Comparison of ENCODE assay signal across 8 mouse cellular contexts in the genomic region with DNA sequence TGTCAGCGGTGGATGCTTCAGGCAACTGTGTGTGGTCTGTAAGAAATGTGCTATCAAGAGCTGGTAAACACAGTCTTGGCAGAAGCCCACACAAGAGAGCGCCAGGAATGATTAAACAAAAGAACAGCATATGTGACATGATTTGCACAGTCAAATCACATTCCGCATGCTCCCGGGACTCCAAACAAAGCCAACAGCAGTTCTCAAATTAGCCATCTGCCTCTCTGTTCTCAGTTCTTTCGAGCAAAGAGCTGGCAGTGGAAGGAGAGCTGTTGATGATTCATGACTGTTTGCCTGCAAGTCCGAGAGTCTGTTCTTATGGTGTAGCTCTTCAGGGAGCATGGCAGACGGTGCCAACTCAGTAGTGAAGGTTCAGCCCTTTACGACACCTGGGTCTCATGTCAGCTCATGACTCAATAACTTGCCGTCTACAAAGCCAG. TPM values are rescaled to one million over a fixed set of nuclear protein-coding genes. Genes with fewer than 3 reads are reported as not detected.
DNase-seq lines count a peak whose midpoint lies in the region; ATAC-seq lines count a peak whose summit lies in the region.

No protein-coding gene starts in this region.

- H3K4me3 ChIP-seq in forebrain, embryonic 15.5 days: no peak overlapping the region
- no peak overlapping the region for H3K4me3 ChIP-seq in lung, embryonic 15.5 days

- no peaks in the 10 kb centered on the region; the same call in 1 of the 2 replicates for H3K27me3 ChIP-seq in forebrain, embryonic 15.5 days
- H3K27me3 ChIP-seq in lung, embryonic 15.5 days: no peaks in the 10 kb centered on the region

- 10% methylated on average over 9 of the region's 9 CpGs for WGBS in forebrain, embryonic 15.5 days
- 18% methylated on average over 9 of the region's 9 CpGs for WGBS in lung, embryonic 15.5 days

- ATAC-seq in forebrain, embryonic 15.5 days (replicated peaks): peak; percentile 94
- ATAC-seq in lung, embryonic 15.5 days (ENCODE audit: borderline replicate concordance, extremely low read depth, low FRiP score, low TSS enrichment): peak; percentile 76; the same call in 1 of the 2 replicates

- peaks cover 18% of the 10 kb centered on the region for H3K4me1 ChIP-seq in forebrain, embryonic 15.5 days
- H3K4me1 ChIP-seq in lung, embryonic 15.5 days: peaks cover 22% of the 10 kb centered on the region

- H3K9me3 ChIP-seq in forebrain, embryonic 15.5 days: no peaks in the 10 kb centered on the region
- H3K9me3 ChIP-seq in lung, embryonic 15.5 days: no peaks in the 10 kb centered on the region

- H3K4me2 ChIP-seq in forebrain, embryonic 15.5 days (replicated peaks): peak overlapping the region; percentile 2
- H3K4me2 ChIP-seq in lung, embryonic 15.5 days: no peak overlapping the region

- H3K9ac ChIP-seq in forebrain, embryonic 15.5 days (replicated peaks): no peak overlapping the region
- no peak overlapping the region for H3K9ac ChIP-seq in lung, embryonic 15.5 days

- H3K36me3 ChIP-seq in forebrain, embryonic 15.5 days: no peaks in the 10 kb centered on the region
- 0 out of 2 replicates have a peak, but pooled peaks cover 12% of the 10 kb centered on the region for H3K36me3 ChIP-seq in lung, embryonic 15.5 days

- peak; percentile 50 for DNase-seq in urinary bladder, postnatal 14 days (ENCODE audit: low spot score)
- DNase-seq in urinary bladder, adult 2 months (ENCODE audit: low spot score): no peak
- DNase-seq in kidney, postnatal 10 days: peak; percentile 69
- DNase-seq in right cerebral cortex, adult 2 months (ENCODE audit: low spot score in 2 of 2): peak; percentile 79 to 84
- DNase-seq in T-cell, adult 2 months (ENCODE audit: low spot score): no peak
- no peak for DNase-seq in spleen, adult 12 weeks (ENCODE audit: low spot score)

- peak overlapping the region; percentile 84 for H3K27ac ChIP-seq in forebrain, embryonic 15.5 days (replicated peaks)
- H3K27ac ChIP-seq in lung, embryonic 15.5 days: peak overlapping the region; percentile 63

RNA-seq across cellular contexts. Expression of a gene that starts 18.1 kb away (rescaled TPM):
- polyA plus RNA-seq in urinary bladder, adult 2 months (2012; rRNA removed): 13.8 and 14.0 TPM in 2 replicates
- polyA plus RNA-seq in forebrain, embryonic 15.5 days (2015; fragmentation: Nextera tagmentation; extraction: Ambion mirVana): 7.0 and 7.8 TPM in 2 replicates
- polyA plus RNA-seq in lung, embryonic 15.5 days (2015; fragmentation: Nextera tagmentation; extraction: Ambion mirVana): 7.7 and 8.8 TPM in 2 replicates

Comparison
In these comparisons a context has a peak if more than half of its experiments do, and no peak if none do; other contexts are left out.
1. DNase-seq: peak in urinary bladder, postnatal 14 days (single experiment), kidney, postnatal 10 days (single experiment) and right cerebral cortex, adult 2 months (2 of 2); none in urinary bladder, adult 2 months (single experiment), T-cell, adult 2 months (single experiment) and spleen, adult 12 weeks (single experiment).